Mouse (Mus musculus) monocyte, adult 2 months (primary cell): Measurements from ENCODE around the gene 4930544G11Rik.

Experiments
- DNase-seq, 2 experiments: peaks; one replicate each; pipeline ENCODE4 v3.0.0; 2022; ENCODE audit warnings: low spot score in 2 of 2, low read depth in 1 of 2

Gene 4930544G11Rik

GRCm38 (mm10) chr6:65952309-65952708 is at the start of gene 4930544G11Rik:
TSS of gene 4930544G11Rik (plus strand) at chr6:65952609.
- DNase-seq: no peak

GRCm38 (mm10) chr6:65906657-65907182 is 45.7 kb upstream of the 4930544G11Rik start:
- DNase-seq: no peak

DNA sequence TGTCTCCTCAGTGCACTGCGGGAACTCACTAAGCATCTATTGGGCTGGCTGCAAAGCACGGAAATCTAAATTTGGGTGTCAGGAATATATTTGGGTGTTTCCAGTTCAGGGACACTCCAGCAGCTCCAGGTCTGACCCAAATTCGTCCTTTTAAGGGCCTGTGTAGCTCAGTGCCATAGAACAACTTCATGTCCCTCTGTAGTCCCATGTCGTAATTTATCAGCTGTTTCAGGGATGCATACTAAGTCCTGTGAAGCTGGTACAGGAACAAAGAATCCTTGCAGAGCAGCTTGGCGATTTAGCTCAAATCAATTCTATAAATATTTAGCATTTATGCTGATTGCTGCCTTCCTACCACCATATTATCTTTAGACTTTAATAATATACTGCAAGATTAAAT is 37.0 kb upstream of the 4930544G11Rik start:
- no peak for DNase-seq

DNA sequence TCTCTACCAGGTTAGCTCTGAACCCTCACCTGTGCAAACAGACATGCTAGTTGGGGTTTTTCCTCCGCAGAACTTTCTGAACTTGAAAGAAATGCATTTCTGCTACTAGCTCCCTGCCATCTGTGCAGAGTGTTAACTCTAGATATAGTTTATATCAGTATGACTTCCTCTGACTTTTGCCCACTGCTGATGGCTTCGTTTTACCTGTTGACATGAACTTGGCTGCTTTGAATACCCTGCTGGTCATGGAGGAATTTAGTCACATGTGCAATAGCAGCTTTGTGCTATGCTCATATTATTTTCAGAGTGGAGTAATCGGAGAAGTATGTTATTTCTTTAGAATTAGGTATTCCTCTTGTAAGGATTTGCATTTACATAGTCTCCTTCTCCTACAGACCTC is 30.7 kb upstream of the 4930544G11Rik start:
- DNase-seq: no peak

DNA sequence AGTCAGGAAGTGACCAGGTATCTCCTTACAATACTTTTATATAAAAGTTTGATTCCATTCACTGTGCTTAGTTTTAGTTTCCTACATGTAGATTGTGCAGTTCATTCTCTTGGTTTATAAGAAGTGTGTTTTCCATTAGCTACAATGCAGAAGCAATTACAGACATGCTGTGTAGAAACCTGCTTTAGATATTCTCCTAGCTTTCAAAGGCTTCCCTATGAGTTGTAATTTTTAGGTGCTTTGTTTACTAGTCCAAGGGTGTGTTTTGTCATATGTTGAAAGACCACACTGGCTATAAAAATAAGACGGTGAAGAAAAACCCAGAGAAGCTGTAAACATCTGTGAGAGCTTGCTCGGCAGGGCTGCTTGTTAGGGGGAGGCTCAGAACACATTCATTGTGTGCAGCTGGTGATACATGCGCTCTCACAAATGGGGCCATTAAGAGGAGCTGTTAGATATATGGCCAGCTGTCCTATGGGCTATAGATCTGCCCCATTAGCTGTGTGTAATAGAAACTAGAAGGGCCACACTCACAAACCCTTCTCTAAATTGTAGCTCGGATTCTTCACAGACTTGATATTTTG is 28.8 kb upstream of the 4930544G11Rik start:
- DNase-seq: no peak

- DNase-seq: no peak
These were observed 26.6 kb upstream of the 4930544G11Rik start for GRCm38 (mm10) chr6:65925737-65926333.

DNA sequence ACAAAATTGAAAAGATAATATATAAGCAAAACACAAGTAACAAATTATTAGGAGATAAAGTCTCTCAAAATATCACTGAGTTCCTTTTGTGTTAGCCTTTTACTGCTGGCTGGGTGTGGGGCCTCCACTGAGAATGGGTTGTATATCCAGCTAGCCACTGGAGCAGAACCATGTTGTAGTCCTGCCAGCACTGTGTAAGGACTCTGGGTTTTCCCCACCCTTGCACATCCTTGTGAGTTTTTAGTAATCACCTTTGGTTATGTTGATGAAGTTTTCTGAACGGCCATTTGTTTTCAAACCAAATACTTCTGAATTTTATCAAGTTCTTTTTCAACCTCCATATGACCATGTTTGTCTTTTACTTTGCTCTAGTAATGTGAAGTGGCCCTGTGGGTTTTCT is 21.9 kb upstream of the 4930544G11Rik start:
- DNase-seq: no peak

DNA sequence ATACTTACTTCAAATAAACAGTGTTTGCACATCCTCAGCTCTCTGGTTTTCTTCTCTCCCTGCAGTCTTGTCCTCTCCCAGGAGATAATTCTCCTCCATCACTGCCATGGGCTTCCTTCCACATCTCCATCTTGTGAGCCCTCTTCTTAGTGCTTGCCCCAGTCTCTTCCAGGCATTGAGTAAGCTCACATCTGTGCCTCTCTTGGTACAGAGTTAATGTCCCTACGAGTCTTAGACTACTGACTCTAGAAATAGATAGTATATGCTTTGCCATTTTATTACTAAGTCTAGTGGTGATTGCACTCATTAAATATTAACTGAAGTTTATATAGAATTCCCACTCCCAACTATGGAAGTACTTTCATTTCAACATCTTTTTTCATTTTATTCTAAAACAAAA is 19.6 kb upstream of the 4930544G11Rik start:
- no peak for DNase-seq

GRCm38 (mm10) chr6:65933177-65933576 is 19.2 kb upstream of the 4930544G11Rik start:
- no peak for DNase-seq

- DNase-seq: no peak
These were observed 16.7 kb upstream of the 4930544G11Rik start for GRCm38 (mm10) chr6:65935566-65936281.

DNA sequence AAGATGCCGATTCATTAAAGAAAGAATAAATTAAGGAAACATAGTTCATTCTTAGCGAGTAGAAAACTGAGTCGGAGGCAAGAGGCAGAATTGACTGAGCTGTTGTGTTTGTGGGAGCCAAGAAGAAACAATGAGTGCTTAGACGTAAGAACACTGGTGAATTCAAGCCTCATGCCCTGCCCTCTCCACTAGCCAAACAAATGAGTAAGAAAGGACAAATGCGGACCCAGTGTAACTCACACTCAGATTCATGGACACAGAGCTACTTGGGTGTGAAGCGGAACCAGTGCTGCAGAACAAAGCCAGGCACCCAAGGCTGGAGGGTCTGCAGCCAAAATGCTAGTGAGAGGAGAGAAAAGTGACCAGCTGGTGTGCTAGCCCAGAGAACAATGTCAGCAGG is 1.9 kb upstream of the 4930544G11Rik start:
- DNase-seq: no peak

- DNase-seq: no peak
These were observed 17.1 kb downstream of the 4930544G11Rik start for GRCm38 (mm10) chr6:65969386-65970111.

DNA sequence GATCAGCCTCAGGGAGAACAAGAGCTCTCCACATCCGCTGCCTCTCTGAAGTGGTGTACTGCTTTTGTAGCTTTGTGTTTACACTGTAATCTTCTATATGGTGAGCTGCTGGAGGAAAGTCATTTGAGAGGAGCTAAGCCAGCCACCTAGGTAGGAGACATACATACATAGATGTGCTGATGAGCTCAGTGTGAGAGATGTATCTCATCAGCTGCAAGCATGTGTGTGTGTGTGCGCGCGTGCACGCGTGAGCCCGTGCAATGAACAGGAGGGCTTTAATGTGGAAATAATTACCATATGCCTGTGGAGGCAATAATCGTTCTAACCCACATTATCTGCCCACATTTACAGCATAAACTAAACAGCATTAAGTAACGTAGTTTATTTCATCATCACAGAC is 18.0 kb downstream of the 4930544G11Rik start:
- DNase-seq: no peak

DNA sequence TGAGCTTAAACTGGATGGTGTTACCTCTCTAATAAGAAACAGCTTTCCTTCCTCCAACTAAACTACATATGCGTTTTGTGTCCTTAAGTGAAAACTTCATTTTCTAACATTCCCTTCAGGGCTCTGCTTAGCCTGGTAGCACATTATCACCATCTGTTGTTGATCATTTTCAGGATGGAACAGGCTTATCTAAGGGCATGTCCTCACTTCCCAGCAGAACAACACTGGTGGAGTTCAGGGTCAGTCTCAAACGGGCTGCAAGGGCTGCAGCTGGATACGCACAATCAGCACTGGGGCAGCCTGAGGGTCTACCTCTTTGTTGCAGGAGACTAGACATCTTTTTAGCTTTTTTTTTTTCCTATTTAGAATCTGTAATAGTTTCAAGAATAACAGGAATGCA is 39.7 kb downstream of the 4930544G11Rik start:
- DNase-seq: no peak

GRCm38 (mm10) chr6:65998343-65998742 is 45.9 kb downstream of the 4930544G11Rik start:
- no peak for DNase-seq
